Mouse (Mus musculus): ENCODE results near the gene Med28. TPM values are rescaled to one million over a fixed set of nuclear protein-coding genes. Genes with fewer than 3 reads are reported as not detected.

Med28 gene
- 74.3 TPM for polyA plus RNA-seq (2014; fragmentation: Illumina TruSeq; extraction: RNeasy Lipid Tissue Mini Kit (QIAGEN cat#74804); ENCODE audit: low read depth, low replicate concordance)

DNA sequence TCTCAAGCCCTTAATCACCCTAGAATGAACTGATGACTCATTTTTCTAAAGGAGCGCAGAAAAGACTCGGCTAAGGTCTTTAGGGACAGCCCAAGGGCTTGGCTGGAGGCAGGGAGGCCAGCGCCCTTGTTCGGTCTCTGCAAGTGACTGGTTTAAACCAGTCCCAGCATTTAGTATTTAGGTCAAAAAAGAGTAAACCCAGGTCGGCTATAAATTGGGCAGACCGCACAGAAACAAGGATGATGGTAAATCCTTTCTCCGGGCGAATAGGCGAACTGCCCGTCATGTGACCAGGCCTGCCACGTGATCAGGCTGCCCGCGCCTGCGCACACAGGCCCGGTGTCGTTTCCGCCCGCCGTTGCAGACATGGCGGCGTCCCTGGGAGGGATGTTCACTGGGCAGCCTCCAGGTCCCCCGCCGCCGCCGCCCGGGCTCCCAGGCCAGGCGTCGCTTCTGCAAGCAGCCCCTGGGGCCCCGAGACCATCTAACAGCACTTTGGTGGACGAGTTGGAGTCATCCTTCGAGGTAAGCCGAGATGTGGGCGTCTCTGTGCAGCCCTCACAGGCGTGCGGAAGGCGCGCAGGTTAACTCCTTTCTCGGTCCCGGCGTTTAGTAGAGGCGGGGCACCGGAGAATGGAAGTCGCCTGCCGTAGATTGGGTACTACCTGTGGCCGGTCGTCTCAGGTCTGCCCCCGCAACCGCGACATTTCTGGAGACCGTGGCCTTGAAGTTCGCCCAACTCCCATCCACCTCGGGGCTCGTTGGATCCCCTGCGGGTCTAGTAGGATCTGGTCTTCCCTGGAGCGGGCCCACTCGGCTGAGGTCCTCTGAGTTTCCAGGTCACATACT lies at the start of gene Med28:
TSS of gene Med28 (plus strand) at position 270 of the 849 bp plus-strand sequence.

DNA sequence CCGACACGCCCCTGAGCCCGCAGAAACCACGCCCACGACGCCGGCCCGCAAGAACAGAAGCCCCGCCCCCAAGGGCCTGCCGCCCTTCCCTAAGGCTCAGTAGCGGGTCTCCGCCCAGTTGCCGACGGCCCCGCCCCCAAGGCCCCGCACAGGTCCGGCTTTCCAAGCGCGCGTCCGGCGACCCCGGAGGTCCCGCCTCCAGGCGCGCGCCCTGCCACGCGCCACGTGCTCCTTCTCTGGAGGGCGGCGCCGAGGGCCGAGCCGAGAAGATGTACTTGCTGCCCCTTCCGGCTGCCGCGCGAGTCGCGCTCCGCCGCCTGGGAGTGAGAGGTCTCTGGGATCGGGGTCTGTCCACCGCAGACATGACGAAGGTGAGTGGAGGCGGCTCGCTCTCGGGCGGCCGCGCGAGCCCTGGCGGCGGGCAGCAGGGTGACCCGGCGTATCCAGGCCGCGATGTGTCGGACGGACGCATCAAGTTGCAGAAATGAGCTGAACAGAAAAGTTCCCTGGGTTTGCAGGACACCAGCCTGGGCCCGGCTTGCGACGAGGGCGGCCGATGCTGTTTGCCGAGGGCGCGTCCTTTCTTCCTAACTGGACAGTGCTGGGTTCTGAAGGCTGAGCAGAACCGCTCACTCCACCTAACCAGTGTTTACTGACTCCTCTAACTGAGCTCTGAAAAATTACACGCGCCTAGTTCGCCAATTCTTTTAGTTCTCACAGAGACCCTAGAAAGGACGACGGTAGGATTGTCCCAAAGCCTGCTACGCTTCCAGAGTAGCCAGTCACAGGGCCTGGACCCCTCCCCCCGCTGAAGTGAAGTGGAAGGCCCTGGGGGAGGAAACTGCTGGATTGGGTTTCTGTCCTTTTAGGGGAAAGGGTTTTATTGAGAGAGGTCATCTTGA lies 26.6 kb upstream of the Med28 start, which contains the start of gene Lap3:
TSS of gene Lap3 (plus strand) at position 184 of the 902 bp plus-strand sequence.

Other genes with a start within 250 kb of the Med28 start
- gene Qdpr, start 70.0 kb upstream of the Med28 start, polyA plus RNA-seq (2014; fragmentation: Illumina TruSeq; extraction: RNeasy Lipid Tissue Mini Kit (QIAGEN cat#74804); ENCODE audit: low read depth, low replicate concordance): 81.7 TPM
- not detected for gene Clrn2, start 66.5 kb upstream of the Med28 start, polyA plus RNA-seq (2014; fragmentation: Illumina TruSeq; extraction: RNeasy Lipid Tissue Mini Kit (QIAGEN cat#74804); ENCODE audit: low read depth, low replicate concordance)
- gene Lap3, start 26.9 kb upstream of the Med28 start, polyA plus RNA-seq (2014; fragmentation: Illumina TruSeq; extraction: RNeasy Lipid Tissue Mini Kit (QIAGEN cat#74804); ENCODE audit: low read depth, low replicate concordance): 63.1 TPM
- gene Fam184b, start 119.4 kb downstream of the Med28 start, polyA plus RNA-seq (2014; fragmentation: Illumina TruSeq; extraction: RNeasy Lipid Tissue Mini Kit (QIAGEN cat#74804); ENCODE audit: low read depth, low replicate concordance): 1.9 TPM
- 26.8 TPM for gene Ncapg, start 149.7 kb downstream of the Med28 start, polyA plus RNA-seq (2014; fragmentation: Illumina TruSeq; extraction: RNeasy Lipid Tissue Mini Kit (QIAGEN cat#74804); ENCODE audit: low read depth, low replicate concordance)